Mouse (Mus musculus): ENCODE measurements around the gene Casd1. TPM values are rescaled to one million over a fixed set of nuclear protein-coding genes. Genes with fewer than 3 reads are reported as not detected.

Gene Casd1
- total and polyA plus RNA-seq, 3 experiments, result 12.3 to 12.6 TPM; not detected in 1

DNA sequence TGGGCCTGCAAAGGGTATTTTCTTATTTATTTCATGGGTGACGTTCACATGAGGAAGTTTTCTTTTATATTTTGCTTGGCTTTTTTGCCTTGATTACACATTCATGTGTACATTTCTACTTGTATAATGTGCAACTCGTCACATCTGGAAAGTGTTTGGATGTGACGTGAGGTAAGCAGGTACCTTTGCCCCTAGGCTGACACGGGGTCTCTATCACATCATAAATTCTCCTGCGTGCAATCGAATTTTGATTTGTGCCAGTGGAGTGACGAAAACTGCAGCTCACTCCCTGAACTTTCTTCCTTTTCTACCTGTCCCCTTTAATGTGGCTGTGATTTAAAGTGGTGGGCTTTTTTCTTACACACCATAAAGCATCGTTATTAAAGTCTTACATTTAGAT, 43.6 kb upstream of the Casd1 start:
- H3K36me3 ChIP-seq (ENCODE audit: control insufficient read depth in 1 of 2, insufficient read depth in 2 of 2, low read length in 2 of 2), result no peaks in the 10 kb centered on the region
- H3K27me3 ChIP-seq (ENCODE audit: control insufficient read depth in 1 of 2, insufficient read depth in 2 of 2, low read length in 2 of 2), result peaks cover 8 to 10% of the 10 kb centered on the region in 2 experiments
- no peaks in the 10 kb centered on the region for H3K9me3 ChIP-seq (replicated peaks; ENCODE audit: insufficient read depth, low read length)
- H3K4me3 ChIP-seq (ENCODE audit: control insufficient read depth in 1 of 2, insufficient read depth in 1 of 2, low read depth in 2 of 2, low read length in 2 of 2), result no peak overlapping the region
- no peak for TF ChIP-seq GATA1 (IDR thresholded peaks at IDR 0.05; ENCODE audit: low read depth, low read length)
- no peak for DNase-seq (ENCODE audit: low read depth, low spot score)
- H3K27ac ChIP-seq (ENCODE audit: control insufficient read depth, low read depth, low read length), result no peak overlapping the region
- no peaks in the 10 kb centered on the region for H3K4me1 ChIP-seq (ENCODE audit: control insufficient read depth in 1 of 2, insufficient read depth in 2 of 2, low read length in 2 of 2)
- H3K9ac ChIP-seq (ENCODE audit: control insufficient read depth, low read depth, low read length, poor library complexity, severe bottlenecking), result no peak overlapping the region
- H3K79me2 ChIP-seq (ENCODE audit: control insufficient read depth, insufficient read depth, low read length, poor library complexity), result no peaks in the 10 kb centered on the region

DNA sequence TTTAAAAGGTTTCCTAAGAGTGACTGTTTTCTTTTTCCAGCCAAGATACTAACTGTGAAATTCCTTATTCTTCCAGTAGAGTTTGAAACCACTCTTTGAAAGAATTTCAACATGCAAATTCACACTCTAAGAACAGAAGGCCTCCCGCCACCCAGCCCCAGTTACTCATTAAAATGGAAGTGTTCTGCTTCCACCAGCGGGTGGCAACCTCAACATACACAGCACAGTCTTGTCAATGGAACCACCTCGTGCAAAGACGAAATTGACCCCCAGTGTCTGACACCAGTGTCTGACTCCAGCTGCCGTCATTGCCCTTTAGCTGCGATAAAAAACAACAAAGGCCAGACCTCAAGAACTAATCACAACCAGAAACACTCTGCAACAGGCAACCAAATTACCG, 43.0 kb upstream of the Casd1 start:
- peaks cover 5 to 10% of the 10 kb centered on the region in 2 experiments for H3K27me3 ChIP-seq (ENCODE audit: control insufficient read depth in 1 of 2, insufficient read depth in 2 of 2, low read length in 2 of 2)
- no peaks in the 10 kb centered on the region for H3K36me3 ChIP-seq (ENCODE audit: control insufficient read depth in 1 of 2, insufficient read depth in 2 of 2, low read length in 2 of 2)
- H3K4me1 ChIP-seq (ENCODE audit: control insufficient read depth in 1 of 2, insufficient read depth in 2 of 2, low read length in 2 of 2), result no peaks in the 10 kb centered on the region
- no peak overlapping the region for H3K27ac ChIP-seq (ENCODE audit: control insufficient read depth, low read depth, low read length)
- H3K9me3 ChIP-seq (replicated peaks; ENCODE audit: insufficient read depth, low read length), result no peaks in the 10 kb centered on the region
- no peak overlapping the region for H3K4me3 ChIP-seq (ENCODE audit: control insufficient read depth in 1 of 2, insufficient read depth in 1 of 2, low read depth in 2 of 2, low read length in 2 of 2)
- no peaks in the 10 kb centered on the region for H3K79me2 ChIP-seq (ENCODE audit: control insufficient read depth, insufficient read depth, low read length, poor library complexity)
- DNase-seq (ENCODE audit: low read depth, low spot score), result no peak
- H3K9ac ChIP-seq (ENCODE audit: control insufficient read depth, low read depth, low read length, poor library complexity, severe bottlenecking), result no peak overlapping the region
- TF ChIP-seq RAD21 (IDR thresholded peaks at IDR 0.05; ENCODE audit: low read depth, low read length) (peak; percentile 33), NELFE (IDR thresholded peaks at IDR 0.05; ENCODE audit: low read depth, low read length) (no peak), CTCF (IDR thresholded peaks at IDR 0.05 in 2 of 3, conservative IDR thresholded peaks at IDR 0.05 in 1 of 3; ENCODE audit: control insufficient read depth in 1 of 3, insufficient read depth in 1 of 3, low read depth in 2 of 3, low read length in 3 of 3, poor library complexity in 1 of 3, severe bottlenecking in 1 of 3) (peak in 2 of 3 experiments; percentile 18 to 30; a peak in 2 of 6 replicates), USF1 (IDR thresholded peaks at IDR 0.05; ENCODE audit: low read depth, low read length) (no peak), SMC3 (IDR thresholded peaks at IDR 0.05; ENCODE audit: low read depth, low read length) (peak; percentile 37)

DNA sequence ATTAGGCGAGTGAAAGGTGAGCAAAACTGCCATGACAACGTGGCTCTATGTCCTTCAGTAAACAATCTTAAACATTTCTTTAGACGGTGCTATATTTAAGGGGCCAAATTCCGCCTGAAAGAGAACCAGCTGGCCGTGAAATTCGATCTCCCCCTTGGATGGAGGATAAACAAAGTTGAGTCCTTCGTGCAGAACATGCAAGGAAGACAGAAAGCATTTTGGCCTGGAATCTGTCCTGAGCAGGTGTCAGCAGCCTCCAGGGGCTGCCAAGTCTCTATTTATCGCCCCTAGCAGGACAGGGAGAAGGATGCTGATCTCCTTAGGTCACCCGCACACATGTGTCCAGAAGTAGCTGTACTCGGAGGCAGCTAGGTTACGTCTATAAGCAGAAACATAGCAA, 39.5 kb upstream of the Casd1 start:
- TF ChIP-seq ZKSCAN1 (IDR thresholded peaks at IDR 0.05; ENCODE audit: low read depth, low read length) (no peak), HCFC1 (IDR thresholded peaks at IDR 0.05; ENCODE audit: low read depth, low read length) (no peak), NRF1 (IDR thresholded peaks at IDR 0.05; ENCODE audit: insufficient read depth, low read depth, low read length, poor library complexity, severe bottlenecking) (no peak), GABPA (IDR thresholded peaks at IDR 0.05; ENCODE audit: low read depth, low read length) (no peak), UBTF (IDR thresholded peaks at IDR 0.05; ENCODE audit: borderline replicate concordance, insufficient read depth, low read depth, low read length) (no peak), GATA1 (IDR thresholded peaks at IDR 0.05; ENCODE audit: low read depth, low read length) (no peak), MAX (IDR thresholded peaks at IDR 0.05; ENCODE audit: low read length) (no peak), CHD2 (IDR thresholded peaks at IDR 0.05; ENCODE audit: low read length) (no peak), RAD21 (IDR thresholded peaks at IDR 0.05; ENCODE audit: low read depth, low read length) (no peak), CHD1 (IDR thresholded peaks at IDR 0.05; ENCODE audit: low read depth, low read length) (no peak), TCF12 (IDR thresholded peaks at IDR 0.05; ENCODE audit: low read depth, low read length) (no peak), SMC3 (IDR thresholded peaks at IDR 0.05; ENCODE audit: low read depth, low read length) (no peak), SIN3A (IDR thresholded peaks at IDR 0.05; ENCODE audit: low read length) (no peak), MAFK (IDR thresholded peaks at IDR 0.05; ENCODE audit: borderline replicate concordance, low read depth, low read length) (no peak)
- Histone ChIP-seq H3K4me1 (ENCODE audit: control insufficient read depth in 1 of 2, insufficient read depth in 2 of 2, low read length in 2 of 2) (no peaks in the 10 kb centered on the region), H3K4me3 (ENCODE audit: control insufficient read depth in 1 of 2, insufficient read depth in 1 of 2, low read depth in 2 of 2, low read length in 2 of 2) (no peak overlapping the region), H3K27ac (ENCODE audit: control insufficient read depth, low read depth, low read length) (no peak overlapping the region), H3K79me2 (ENCODE audit: control insufficient read depth, insufficient read depth, low read length, poor library complexity) (no peaks in the 10 kb centered on the region), H3K27me3 (ENCODE audit: control insufficient read depth in 1 of 2, insufficient read depth in 2 of 2, low read length in 2 of 2) (peaks cover 11 to 13% of the 10 kb centered on the region in 2 experiments), H3K9me3 (replicated peaks; ENCODE audit: insufficient read depth, low read length) (no peaks in the 10 kb centered on the region), H3K36me3 (ENCODE audit: control insufficient read depth in 1 of 2, insufficient read depth in 2 of 2, low read length in 2 of 2) (no peaks in the 10 kb centered on the region), H3K9ac (ENCODE audit: control insufficient read depth, low read depth, low read length, poor library complexity, severe bottlenecking) (no peak overlapping the region)
- DNase-seq (ENCODE audit: low read depth, low spot score), result no peak

Measured in MEL (cell line).